Mouse (Mus musculus): ENCODE results near the gene Gm10073.
"Not testable (repeated sequence)": the region's sequence is repeated elsewhere in the genome, so short reads cannot be mapped to it uniquely, and the experiment has no call there.

The Gm10073 gene

GRCm38 (mm10) chr8:106573168-106573567, at the start of gene Gm10073:
TSS of gene Gm10073 (minus strand) at chr8:106573461.
- not testable (repeated sequence) for DNase-seq

- no peak for DNase-seq
Measured at GRCm38 (mm10) chr8:106623016-106623415, 49.8 kb upstream of the Gm10073 start.

- DNase-seq = no peak
Measured at GRCm38 (mm10) chr8:106620488-106620887, 47.2 kb upstream of the Gm10073 start.

DNA sequence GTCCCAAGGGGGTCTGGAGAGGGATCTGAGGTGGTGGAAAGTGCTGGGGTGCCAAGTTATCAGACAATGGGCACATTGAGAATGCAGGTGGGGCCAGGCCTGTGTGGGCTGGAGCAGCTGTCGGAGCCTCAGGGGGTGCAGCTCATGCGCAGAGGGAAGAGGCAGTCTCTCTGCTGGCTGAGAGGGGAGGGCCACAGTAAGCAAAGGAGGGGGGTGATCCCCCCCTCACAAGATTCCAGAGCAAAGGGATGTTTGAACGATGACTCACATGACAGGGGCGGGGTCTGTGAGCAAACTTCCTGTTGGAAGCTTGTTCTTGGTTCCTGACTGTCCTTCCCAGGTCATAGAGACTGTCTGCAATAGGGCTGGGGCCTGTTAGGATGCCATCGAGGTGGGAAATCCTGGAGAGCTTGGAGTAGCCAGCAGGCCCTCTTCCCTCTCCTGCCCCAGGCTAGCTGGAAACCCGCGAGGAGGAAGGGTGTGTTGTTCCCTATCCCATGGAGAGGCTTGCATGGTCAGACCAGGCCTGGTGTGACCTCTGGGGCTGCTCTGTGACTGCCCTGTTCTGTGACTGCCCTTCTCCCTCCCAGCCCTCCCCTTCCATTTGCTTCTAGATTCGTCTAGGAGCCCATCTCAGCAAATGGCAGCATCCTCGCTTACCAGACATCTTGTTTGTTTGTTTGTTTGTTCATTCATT, 46.4 kb upstream of the Gm10073 start:
- DNase-seq = peak; percentile 67

- DNase-seq = no peak
Measured at GRCm38 (mm10) chr8:106618324-106618723, 45.1 kb upstream of the Gm10073 start.

DNA sequence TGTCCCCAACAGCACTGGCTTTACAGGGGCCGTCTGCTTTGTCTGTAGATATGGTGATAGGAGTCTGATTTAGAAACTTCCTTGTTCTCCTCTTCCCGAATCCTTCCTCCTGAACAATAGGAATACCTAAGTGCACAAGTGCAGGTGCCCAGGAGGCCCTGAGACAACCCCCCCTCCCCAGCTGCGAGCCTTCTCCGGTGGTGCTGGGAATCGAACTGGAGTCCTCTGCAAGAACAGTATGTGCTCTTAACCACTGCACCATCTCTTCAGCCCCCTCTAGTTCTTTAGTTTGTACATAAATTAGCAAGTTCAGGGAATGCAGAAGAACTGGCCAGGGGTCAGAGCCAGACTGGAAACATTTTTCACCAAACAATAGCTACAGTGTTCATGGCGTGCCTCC, 44.6 kb upstream of the Gm10073 start:
- DNase-seq = no peak

DNA sequence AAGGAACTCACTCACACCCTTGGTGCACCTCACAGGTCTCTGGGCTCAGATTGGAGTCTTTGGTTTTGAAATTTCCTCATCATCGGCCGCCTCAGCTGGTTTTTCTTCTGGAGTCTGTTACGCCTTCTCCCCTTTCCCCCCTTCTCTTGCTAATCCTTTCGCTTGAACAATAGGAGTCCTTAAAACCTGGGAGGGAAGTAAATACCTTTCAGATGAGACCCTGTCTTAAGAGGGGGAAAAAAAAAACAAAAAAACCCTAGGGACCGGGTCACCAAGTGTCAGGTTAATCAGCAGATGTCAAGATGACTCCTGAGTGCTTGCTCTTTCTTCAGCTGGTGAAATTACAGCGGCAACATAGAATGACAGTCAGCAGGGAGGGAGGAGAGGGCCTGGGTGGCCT, 43.9 kb upstream of the Gm10073 start:
- no peak for DNase-seq

DNA sequence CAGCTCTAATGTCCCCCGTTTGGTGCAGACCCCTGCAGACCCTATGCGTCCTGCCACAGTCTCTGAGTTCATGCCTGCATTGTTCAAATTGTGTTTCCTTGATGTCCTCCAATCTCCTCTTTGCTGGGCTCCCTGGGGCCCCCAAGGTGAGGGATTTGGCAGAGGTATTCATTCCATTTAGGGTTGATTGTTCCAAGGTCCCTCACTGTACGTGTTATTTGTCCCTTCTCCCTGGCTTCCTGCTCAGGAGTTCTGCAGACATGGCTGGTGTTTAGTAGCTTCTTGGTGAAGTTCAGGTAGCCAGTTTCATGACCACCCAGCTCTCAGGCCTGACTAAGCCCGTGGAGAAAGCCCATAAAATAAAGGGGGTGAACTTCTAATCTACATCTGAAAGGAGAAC, 43.4 kb upstream of the Gm10073 start:
- no peak for DNase-seq

GRCm38 (mm10) chr8:106615661-106616299, 42.5 kb upstream of the Gm10073 start:
- DNase-seq = no peak

- no peak for DNase-seq
Measured at GRCm38 (mm10) chr8:106614704-106615103, 41.4 kb upstream of the Gm10073 start.

GRCm38 (mm10) chr8:106612047-106612446, 38.8 kb upstream of the Gm10073 start:
- DNase-seq = no peak

GRCm38 (mm10) chr8:106610958-106611640, 37.8 kb upstream of the Gm10073 start:
- no peak for DNase-seq

DNA sequence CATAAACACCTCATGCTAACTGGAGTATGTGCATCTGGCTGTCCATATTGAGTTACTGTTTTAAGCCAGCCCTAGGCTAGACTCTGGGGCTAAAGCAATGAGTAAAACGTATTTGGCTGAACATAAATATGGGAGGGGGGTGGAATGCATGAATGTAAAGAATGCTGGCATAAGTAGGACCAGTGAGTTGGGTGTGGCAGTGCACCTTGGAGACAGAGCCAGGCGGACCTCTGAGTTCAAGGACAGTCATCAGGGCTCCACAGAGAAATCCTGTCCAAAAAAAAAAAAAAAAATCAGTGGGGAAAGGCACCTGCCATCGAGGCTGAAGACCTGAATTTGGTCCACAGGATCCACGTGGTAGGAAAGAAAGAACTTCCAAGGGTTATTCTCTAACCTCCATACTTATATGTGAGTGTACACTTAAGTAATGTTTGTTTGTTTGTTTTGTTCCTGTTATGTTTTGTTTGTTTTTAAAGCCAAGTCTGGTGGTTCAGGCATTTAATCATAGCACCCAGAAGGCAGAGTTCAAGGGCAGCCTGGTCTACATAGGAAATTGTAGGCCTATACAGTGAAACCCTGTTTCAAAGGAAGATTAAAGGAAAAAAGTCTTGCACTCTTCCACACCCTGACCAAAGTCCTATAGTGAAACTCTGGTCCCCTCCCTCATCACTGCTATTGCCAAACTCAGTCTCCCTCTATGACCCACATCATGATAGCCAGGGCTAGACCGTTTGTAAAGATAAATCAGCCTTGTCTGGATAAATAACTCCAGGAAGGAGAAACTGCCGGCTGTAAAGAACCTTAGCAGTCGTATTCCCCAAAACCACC, 36.0 kb upstream of the Gm10073 start:
- no peak for DNase-seq

- no peak for DNase-seq
Measured at GRCm38 (mm10) chr8:106608425-106608824, 35.2 kb upstream of the Gm10073 start.

DNA sequence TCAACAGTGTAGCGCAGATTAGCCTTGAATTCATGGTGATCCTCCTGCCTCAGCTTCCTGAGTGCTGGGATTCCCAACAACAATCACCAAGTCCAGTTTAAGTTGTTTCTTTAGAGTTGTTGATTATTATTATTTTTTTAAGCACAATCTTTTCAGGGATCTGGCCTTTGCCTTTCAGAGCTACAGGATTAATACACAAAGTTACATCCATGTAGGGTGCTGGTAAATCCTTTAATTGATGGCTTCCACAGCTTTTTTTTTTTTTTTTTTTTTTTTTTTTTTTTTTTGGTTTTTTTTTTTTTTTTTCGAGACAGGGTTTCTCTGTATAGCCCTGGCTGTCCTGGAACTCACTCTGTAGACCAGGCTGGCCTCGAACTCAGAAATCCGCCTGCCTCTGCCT, 34.5 kb upstream of the Gm10073 start:
- not testable (repeated sequence) for DNase-seq

DNA sequence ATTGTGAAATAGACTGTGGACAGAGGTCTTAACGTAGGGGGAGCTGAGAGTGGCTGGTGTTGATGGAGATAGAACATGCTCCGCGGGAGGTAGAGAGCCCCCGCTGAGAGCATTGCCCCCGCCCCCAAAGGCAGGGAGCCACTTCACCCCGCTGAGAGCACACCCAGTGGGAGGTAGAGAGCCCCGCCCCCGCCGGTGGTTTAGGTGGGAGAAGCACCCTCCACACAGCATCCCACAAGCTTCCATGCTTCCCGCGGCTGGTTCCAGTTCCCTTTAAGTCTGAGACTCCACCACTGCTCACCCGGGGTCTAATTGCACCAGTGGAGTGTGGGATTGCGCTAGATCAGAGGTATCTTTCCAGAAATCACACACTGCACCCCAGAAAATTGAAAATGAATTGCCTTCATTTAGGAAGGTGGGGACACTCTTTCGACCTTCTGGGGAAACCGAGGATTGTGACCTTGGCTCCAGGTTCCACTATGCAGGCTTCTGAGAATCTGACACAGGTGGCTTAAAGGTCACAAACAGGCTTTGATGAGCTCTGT, 33.4 kb upstream of the Gm10073 start:
- no peak for DNase-seq

DNA sequence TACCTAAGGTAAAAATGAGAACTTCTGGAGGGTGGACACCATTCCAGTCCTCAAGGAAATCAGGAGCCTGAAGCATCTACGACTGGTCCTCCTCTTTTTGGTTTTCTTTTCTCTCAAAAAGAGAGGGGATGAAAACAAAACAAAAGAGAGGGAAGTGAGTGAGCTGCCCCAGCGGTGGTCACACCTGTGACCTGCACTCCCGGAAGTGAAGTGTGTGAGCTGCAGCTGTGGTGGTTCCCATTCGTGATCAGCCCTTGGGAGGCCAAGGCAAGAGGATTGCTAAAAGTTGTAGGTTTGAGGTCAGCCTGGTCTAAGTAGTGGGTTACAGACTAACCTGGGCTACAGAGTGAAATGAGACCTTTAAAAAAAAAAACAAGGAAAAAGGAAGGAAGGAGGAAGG, 32.9 kb upstream of the Gm10073 start:
- DNase-seq = no peak

- no peak for DNase-seq
Measured at GRCm38 (mm10) chr8:106605657-106606056, 32.4 kb upstream of the Gm10073 start.

GRCm38 (mm10) chr8:106603933-106604332, 30.7 kb upstream of the Gm10073 start:
- peak; percentile 30 for DNase-seq

- DNase-seq = peak; percentile 55
Measured at GRCm38 (mm10) chr8:106603131-106603819, 30.0 kb upstream of the Gm10073 start, which contains the start of gene Cdh1. TSS of gene Cdh1 (plus strand) at chr8:106603351.

GRCm38 (mm10) chr8:106599265-106599979, 26.2 kb upstream of the Gm10073 start:
- DNase-seq = peak; percentile 27
